Comparison of ENCODE assay signal across 14 mouse cellular contexts in genomic region chr9:92597776-92598175, GRCm38 (mm10). TPM values are rescaled to one million over a fixed set of nuclear protein-coding genes. Genes with fewer than 3 reads are reported as not detected.
DNase-seq lines count a peak whose midpoint lies in the region; ATAC-seq lines count a peak whose summit lies in the region.
"Had no signal": no experiment of that assay in that cellular context is flagged by ENCODE, and none has a peak within 500 bp of the region (broad histone marks: within the 10 kb centered on the region; RNA-seq: fewer than 3 reads in every experiment).

No protein-coding gene starts in this region.

- no peaks in the 10 kb centered on the region for H3K4me1 ChIP-seq in midbrain, embryonic 11.5 days (ENCODE audit: control insufficient read depth, insufficient read depth, low read length)
- no peaks in the 10 kb centered on the region for H3K4me1 ChIP-seq in midbrain, embryonic 14.5 days (ENCODE audit: control insufficient read depth, insufficient read depth, low read length)
- H3K4me1 ChIP-seq in kidney, embryonic 16.5 days (ENCODE audit: insufficient read depth, low read length): no peaks in the 10 kb centered on the region
- H3K4me1 ChIP-seq: liver, embryonic 13.5 days; stomach, embryonic 15.5 days had no signal

- H3K9me3 ChIP-seq in midbrain, embryonic 11.5 days (ENCODE audit: control insufficient read depth, low read length): no peaks in the 10 kb centered on the region
- H3K9me3 ChIP-seq in midbrain, embryonic 14.5 days (ENCODE audit: control insufficient read depth, low read length): no peaks in the 10 kb centered on the region
- H3K9me3 ChIP-seq in kidney, embryonic 16.5 days (ENCODE audit: low read length): no peaks in the 10 kb centered on the region
- H3K9me3 ChIP-seq: liver, embryonic 13.5 days; stomach, embryonic 15.5 days had no signal

- WGBS in midbrain, embryonic 11.5 days: 76% methylated on average over 11 of the region's 11 CpGs
- WGBS in midbrain, embryonic 14.5 days: 81% methylated on average over 11 of the region's 11 CpGs
- WGBS in kidney, embryonic 16.5 days: 24% methylated on average over 11 of the region's 11 CpGs

- no peaks in the 10 kb centered on the region for H3K36me3 ChIP-seq in midbrain, embryonic 11.5 days (ENCODE audit: control insufficient read depth, insufficient read depth, low read length)
- H3K36me3 ChIP-seq in midbrain, embryonic 14.5 days (ENCODE audit: control insufficient read depth, insufficient read depth, low read length): no peaks in the 10 kb centered on the region; the same call in 1 of the 2 replicates
- peaks cover 20% of the 10 kb centered on the region; the same call in 1 of the 2 replicates for H3K36me3 ChIP-seq in kidney, embryonic 16.5 days (ENCODE audit: insufficient read depth, low read length)
- H3K36me3 ChIP-seq: liver, embryonic 13.5 days had no signal

- intact Hi-C loops in left cerebral cortex, postnatal 14 days (cut with DNase I): no loop called here
- intact Hi-C loops in left cerebral cortex, postnatal 4 days (cut with DNase I): no loop called here

- H3K4me3 ChIP-seq in midbrain, embryonic 11.5 days (ENCODE audit: low read depth, low read length): no peak overlapping the region
- no peak overlapping the region for H3K4me3 ChIP-seq in midbrain, embryonic 14.5 days (replicated peaks; ENCODE audit: low read depth, low read length)
- no peak overlapping the region for H3K4me3 ChIP-seq in kidney, embryonic 16.5 days (ENCODE audit: low read length)
- H3K4me3 ChIP-seq: erythroblast, embryonic 14.5 days; liver, embryonic 13.5 days; stomach, embryonic 15.5 days had no signal

- no peak overlapping the region for H3K9ac ChIP-seq in midbrain, embryonic 11.5 days (ENCODE audit: low read length)
- no peak overlapping the region for H3K9ac ChIP-seq in midbrain, embryonic 14.5 days (replicated peaks; ENCODE audit: low read length)
- no peak overlapping the region for H3K9ac ChIP-seq in kidney, embryonic 16.5 days (replicated peaks; ENCODE audit: low read length)
- H3K9ac ChIP-seq: liver, embryonic 13.5 days; stomach, embryonic 15.5 days had no signal

- no peak overlapping the region for H3K27ac ChIP-seq in midbrain, embryonic 11.5 days (ENCODE audit: low read depth, low read length)
- no peak overlapping the region for H3K27ac ChIP-seq in midbrain, embryonic 14.5 days (replicated peaks; ENCODE audit: low read depth, low read length)
- 0 out of 2 replicates have a peak overlapping the region, but pooled peaks have one; percentile 29 for H3K27ac ChIP-seq in kidney, embryonic 16.5 days (ENCODE audit: low read length)
- H3K27ac ChIP-seq: liver, embryonic 13.5 days; stomach, embryonic 15.5 days had no signal

- peak; percentile 64 for DNase-seq in adrenal gland, adult 2 months
- DNase-seq in adrenal gland, adult 18-20 months (ENCODE audit: low spot score in 2 of 2): no peak
- peak; percentile 41 for DNase-seq in midbrain, embryonic 11.5 days (ENCODE audit: low spot score, missing footprints)
- DNase-seq in midbrain, embryonic 14.5 days: no peak
- DNase-seq in T-cell, adult 2 months (ENCODE audit: low spot score): no peak
- no peak for DNase-seq in left cerebral cortex, postnatal 14 days (ENCODE audit: low spot score in 2 of 2)
- DNase-seq in left cerebral cortex, postnatal 4 days: no peak
- DNase-seq: liver, embryonic 13.5 days had no signal

- no peak for ATAC-seq in midbrain, embryonic 11.5 days (ENCODE audit: low FRiP score)
- no peak for ATAC-seq in midbrain, embryonic 14.5 days (ENCODE audit: low FRiP score, low TSS enrichment)
- peak; percentile 12; the same call in 1 of the 2 replicates for ATAC-seq in kidney, embryonic 16.5 days (ENCODE audit: low FRiP score, low TSS enrichment)
- ATAC-seq: inflammation-experienced regulatory T-cells, adult 6 months; midbrain, embryonic 16.5 days had no signal

- no peaks in the 10 kb centered on the region for H3K27me3 ChIP-seq in midbrain, embryonic 11.5 days (ENCODE audit: control insufficient read depth, insufficient read depth, low read length)
- H3K27me3 ChIP-seq in midbrain, embryonic 14.5 days (ENCODE audit: control insufficient read depth, insufficient read depth, low read length): no peaks in the 10 kb centered on the region
- H3K27me3 ChIP-seq in kidney, embryonic 16.5 days (ENCODE audit: insufficient read depth, low read length): no peaks in the 10 kb centered on the region
- H3K27me3 ChIP-seq: liver, embryonic 13.5 days; stomach, embryonic 15.5 days had no signal

- no peak overlapping the region for H3K4me2 ChIP-seq in midbrain, embryonic 11.5 days
- no peak overlapping the region for H3K4me2 ChIP-seq in midbrain, embryonic 14.5 days (ENCODE audit: low read length)
- no peak overlapping the region for H3K4me2 ChIP-seq in kidney, embryonic 16.5 days (replicated peaks; ENCODE audit: low read depth, low read length)
- H3K4me2 ChIP-seq: heart, embryonic 11.5 days; liver, embryonic 13.5 days; stomach, embryonic 15.5 days had no signal

RNA-seq across cellular contexts. Expression of gene Plod2, which starts 55.8 kb away (rescaled TPM):
- total RNA-seq in adrenal gland, adult 2 months (2021): 100 to 1,000 TPM; 134 to 206 TPM
- polyA plus RNA-seq in adrenal gland, adult 2 months (2012; rRNA removed): 46.7 and 49.0 TPM in 2 replicates
- 100 to 1,000 TPM; 247 to 280 TPM for total RNA-seq in adrenal gland, adult 18-20 months (2021)
- polyA plus RNA-seq in midbrain, embryonic 11.5 days (2014; fragmentation: Nextera tagmentation; extraction: Ambion mirVana): 25.2 and 26.6 TPM in 2 replicates
- 7.9 and 13.1 TPM in 2 replicates for polyA plus RNA-seq in midbrain, embryonic 14.5 days (2014; fragmentation: Nextera tagmentation; extraction: Ambion mirVana)
- 42.1 and 42.7 TPM in 2 replicates for polyA plus RNA-seq in kidney, embryonic 16.5 days (2015; fragmentation: Nextera tagmentation; extraction: Ambion mirVana)
- total RNA-seq in left cerebral cortex, postnatal 14 days (2021): 1 to 10 TPM; 7.1 to 9.3 TPM
- 10 to 100 TPM; 11.9 to 12.6 TPM for total RNA-seq in left cerebral cortex, postnatal 4 days (2021)
- polyA plus RNA-seq: erythroblast, embryonic 14.5 days had no signal

Comparison
In these comparisons a context has a peak if more than half of its experiments do, and no peak if none do; other contexts are left out.
1. DNase-seq: peak in adrenal gland, adult 2 months (single experiment) and midbrain, embryonic 11.5 days (single experiment); none in adrenal gland, adult 18-20 months (0 of 2), midbrain, embryonic 14.5 days (single experiment), T-cell, adult 2 months (single experiment), left cerebral cortex, postnatal 14 days (0 of 2) and left cerebral cortex, postnatal 4 days (single experiment).
2. RNA of gene Plod2, which starts 55.8 kb away (total RNA-seq): 247 to 280 TPM in adrenal gland, adult 18-20 months and 134 to 206 TPM in adrenal gland, adult 2 months; 11.9 to 12.6 TPM in left cerebral cortex, postnatal 4 days and 7.1 to 9.3 TPM in left cerebral cortex, postnatal 14 days; every median in the first group is over 4 times any median in the second.